20 mouse cellular contexts compared by ENCODE assay signal in genomic region chr2:66478395-66478794, GRCm38 (mm10). TPM values are rescaled to one million over a fixed set of nuclear protein-coding genes. Genes with fewer than 3 reads are reported as not detected.
"Had no signal": no experiment of that assay in that cellular context is flagged by ENCODE, and none has a peak within 500 bp of the region (broad histone marks: within the 10 kb centered on the region; RNA-seq: fewer than 3 reads in every experiment).

No protein-coding gene starts in this region.

- H3K27ac ChIP-seq: hindbrain, postnatal 0 days; limb, embryonic 10.5 days; limb, embryonic 13.5 days; liver, embryonic 12.5 days; liver, embryonic 15.5 days; lung, embryonic 15.5 days; midbrain, embryonic 10.5 days; midbrain, embryonic 13.5 days had no signal

- DNase-seq: liver; lung, adult 18-20 months; lung, postnatal 10 days; lung, postnatal 36 days; thymus, adult 18-20 months; thymus, postnatal 36 days had no signal

- H3K4me3 ChIP-seq: limb, embryonic 10.5 days; limb, embryonic 13.5 days; liver, embryonic 12.5 days; liver, embryonic 15.5 days; lung, embryonic 15.5 days; megakaryocyte, embryonic 14.5 days; midbrain, embryonic 10.5 days; midbrain, embryonic 13.5 days; myocyte had no signal

- H3K27me3 ChIP-seq: limb, embryonic 13.5 days; liver, embryonic 12.5 days; liver, embryonic 15.5 days; lung, embryonic 15.5 days; megakaryocyte, embryonic 14.5 days; midbrain, embryonic 13.5 days had no signal

- H3K9ac ChIP-seq: limb, embryonic 13.5 days; liver, embryonic 12.5 days; liver, embryonic 15.5 days; lung, embryonic 15.5 days; midbrain, embryonic 13.5 days had no signal

- H3K4me2 ChIP-seq: limb, embryonic 13.5 days; liver, embryonic 12.5 days; liver, embryonic 15.5 days; lung, embryonic 15.5 days; midbrain, embryonic 13.5 days had no signal

- H3K4me1 ChIP-seq: limb, embryonic 10.5 days; limb, embryonic 13.5 days; liver, embryonic 12.5 days; liver, embryonic 15.5 days; lung, embryonic 15.5 days; megakaryocyte, embryonic 14.5 days; midbrain, embryonic 10.5 days had no signal

- H3K36me3 ChIP-seq: limb, embryonic 10.5 days; limb, embryonic 13.5 days; liver, embryonic 12.5 days; liver, embryonic 15.5 days; lung, embryonic 15.5 days; midbrain, embryonic 10.5 days; midbrain, embryonic 13.5 days had no signal

- ATAC-seq: hindbrain, postnatal 0 days; inflammation-experienced regulatory T-cells, adult 6 months; liver, embryonic 12.5 days; midbrain, embryonic 13.5 days; midbrain, embryonic 16.5 days had no signal

- H3K9me3 ChIP-seq: limb, embryonic 10.5 days; limb, embryonic 13.5 days; liver, embryonic 12.5 days; liver, embryonic 15.5 days; lung, embryonic 15.5 days; megakaryocyte, embryonic 14.5 days; midbrain, embryonic 10.5 days; midbrain, embryonic 13.5 days had no signal

RNA-seq across cellular contexts. Expression of gene Scn1a, which starts 37.8 kb away (rescaled TPM):
- polyA plus RNA-seq: inflammation-experienced regulatory T-cells, adult 6 months; liver, embryonic 12.5 days; liver, embryonic 15.5 days; myocyte; small intestine, adult 2 months; spleen, adult 2 months had no signal
